Mouse (Mus musculus) kidney, adult 9 months (tissue): ENCODE results near the gene Abat.
A peak's percentile ranks its signal among the peaks of the same experiment; 100 is the strongest.

Experiments used
- DNase-seq: peaks from one replicate; pipeline ENCODE4 v3.0.0; 2022

Abat gene

GRCm38 (mm10) chr16:8576901-8577300 lies 63.7 kb downstream of the Abat start:
- no peak for DNase-seq

GRCm38 (mm10) chr16:8578326-8578725 lies 65.1 kb downstream of the Abat start:
- no peak for DNase-seq

- no peak for DNase-seq
Observed at GRCm38 (mm10) chr16:8579546-8579945, 66.3 kb downstream of the Abat start.

DNA sequence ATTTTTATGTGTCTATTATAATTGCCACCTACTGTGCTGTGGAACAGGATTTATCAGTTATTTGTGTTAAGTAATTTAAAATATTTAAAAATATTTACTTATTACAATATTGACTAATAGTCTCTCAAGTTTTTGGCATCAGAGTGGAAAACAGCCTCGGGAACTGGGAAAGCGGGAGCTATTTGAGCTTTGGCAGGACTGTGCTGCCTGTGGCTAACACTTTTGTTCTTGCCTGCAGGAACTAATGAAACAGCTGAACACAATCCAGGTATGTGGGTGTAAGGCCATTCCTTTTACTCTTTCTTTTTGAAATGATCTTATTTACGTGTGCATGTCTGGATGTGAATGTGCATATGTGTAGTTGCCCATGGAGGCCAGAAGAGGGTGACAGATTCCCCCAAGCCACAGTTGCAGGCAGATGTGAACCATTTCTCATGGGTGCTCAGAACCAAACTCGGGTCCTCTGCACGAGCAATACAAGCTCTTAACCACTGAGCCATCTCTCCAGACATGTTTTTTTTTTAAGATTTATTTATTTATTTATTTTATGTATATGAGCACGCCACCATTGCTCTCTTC lies 68.5 kb downstream of the Abat start:
- DNase-seq: no peak

- no peak for DNase-seq
Observed at GRCm38 (mm10) chr16:8582579-8583295, 69.5 kb downstream of the Abat start.

- DNase-seq: no peak
Observed at GRCm38 (mm10) chr16:8584248-8584647, 71.0 kb downstream of the Abat start.

- DNase-seq: no peak
Observed at GRCm38 (mm10) chr16:8585056-8585455, 71.8 kb downstream of the Abat start.

GRCm38 (mm10) chr16:8595411-8595810 lies 82.2 kb downstream of the Abat start:
- no peak for DNase-seq

- DNase-seq: no peak
Observed at GRCm38 (mm10) chr16:8596336-8596735, 83.1 kb downstream of the Abat start.

GRCm38 (mm10) chr16:8597516-8597915 lies 84.3 kb downstream of the Abat start:
- no peak for DNase-seq

- no peak for DNase-seq
Observed at GRCm38 (mm10) chr16:8603789-8604188, 90.6 kb downstream of the Abat start.

DNA sequence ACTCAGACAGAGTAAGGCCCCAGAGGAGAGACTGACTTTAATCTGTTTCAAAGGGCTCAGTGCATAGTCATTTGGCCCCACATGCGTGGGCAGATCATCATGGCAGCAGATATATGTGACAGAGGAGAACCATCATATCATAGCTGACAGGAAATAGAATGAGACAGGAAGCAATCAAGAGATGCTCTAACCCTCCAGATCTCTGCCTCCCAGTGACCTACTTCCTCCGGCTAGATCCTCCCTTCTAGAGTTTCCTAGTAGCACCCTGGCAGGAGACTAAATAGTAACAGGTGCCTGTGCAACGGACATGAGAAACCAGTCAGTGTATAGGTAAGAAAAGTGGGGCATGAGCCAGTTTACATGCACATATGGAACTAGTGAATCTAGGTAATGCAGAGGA lies 97.2 kb downstream of the Abat start:
- DNase-seq: no peak

DNA sequence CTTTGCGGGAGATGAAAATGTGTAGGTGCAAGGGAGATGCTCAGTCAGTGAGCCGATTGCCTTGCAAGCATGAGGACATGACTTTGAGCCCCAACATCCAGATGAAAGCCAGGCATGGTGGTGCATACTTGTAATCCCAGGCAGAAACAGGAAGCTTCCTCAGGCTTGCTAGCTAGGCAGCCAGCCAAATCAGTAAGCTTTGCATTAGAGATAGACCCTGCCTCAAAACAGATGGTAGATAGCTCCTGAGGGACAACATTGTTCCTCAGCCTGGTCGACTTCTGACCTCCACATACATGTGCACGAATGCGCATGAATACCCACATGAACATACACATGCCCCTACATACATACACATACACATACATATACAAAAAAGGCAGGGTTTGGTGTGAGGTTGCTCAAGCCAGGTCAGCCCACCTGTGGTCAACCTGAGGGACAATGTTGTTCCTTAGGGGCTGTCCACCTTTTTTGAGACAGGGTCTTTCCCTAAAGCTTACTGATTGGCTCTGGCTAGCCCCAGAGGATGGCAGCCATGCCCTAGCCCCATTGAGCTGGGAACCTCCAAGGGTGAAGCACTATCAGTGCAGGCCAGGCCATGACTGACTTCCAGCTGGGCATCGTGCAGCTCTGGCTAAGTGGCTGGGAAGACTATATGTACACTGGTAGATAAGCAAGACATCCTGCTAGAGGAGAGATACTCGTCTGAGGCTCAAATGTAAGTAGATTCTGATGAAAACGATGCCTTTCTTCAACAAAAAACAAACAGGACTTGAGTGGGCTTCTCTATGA lies 99.2 kb downstream of the Abat start:
- DNase-seq: no peak

- DNase-seq: no peak
Observed at GRCm38 (mm10) chr16:8613039-8613438, 99.8 kb downstream of the Abat start.

- no peak for DNase-seq
Observed at GRCm38 (mm10) chr16:8613447-8613846, 100.2 kb downstream of the Abat start.

DNA sequence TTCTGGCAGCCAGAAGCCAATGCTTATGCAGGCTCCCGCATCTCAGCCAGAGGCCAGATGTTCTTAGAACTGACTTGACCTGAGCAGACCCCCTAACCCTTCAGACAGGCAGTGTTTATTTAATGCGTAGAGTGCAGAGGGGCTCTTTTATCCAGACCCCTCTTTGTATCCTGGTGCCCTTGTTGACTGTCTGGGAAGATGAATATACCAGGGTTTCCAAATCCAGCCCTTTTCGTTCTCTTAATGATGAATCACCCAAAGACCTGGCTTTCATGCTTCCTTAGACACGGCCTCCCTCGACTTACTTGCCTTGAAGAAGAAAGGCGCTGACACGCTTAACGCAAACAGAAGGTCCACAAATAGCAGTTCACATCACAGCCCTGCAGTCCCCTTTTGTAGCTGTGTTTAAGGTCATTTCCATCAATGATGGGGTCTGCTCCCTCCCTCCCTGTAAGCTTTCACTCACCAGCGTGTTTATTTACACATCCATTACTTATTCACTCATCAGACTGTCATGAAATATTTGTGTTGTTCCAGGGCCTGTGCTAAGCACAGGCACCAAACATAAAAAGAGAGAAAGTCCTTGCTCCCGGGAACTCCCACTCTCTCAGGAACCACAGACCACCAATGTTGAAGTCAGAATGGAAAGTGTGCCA lies 106.6 kb downstream of the Abat start:
- DNase-seq: no peak

GRCm38 (mm10) chr16:8620315-8621115 lies 107.3 kb downstream of the Abat start:
- no peak for DNase-seq

DNA sequence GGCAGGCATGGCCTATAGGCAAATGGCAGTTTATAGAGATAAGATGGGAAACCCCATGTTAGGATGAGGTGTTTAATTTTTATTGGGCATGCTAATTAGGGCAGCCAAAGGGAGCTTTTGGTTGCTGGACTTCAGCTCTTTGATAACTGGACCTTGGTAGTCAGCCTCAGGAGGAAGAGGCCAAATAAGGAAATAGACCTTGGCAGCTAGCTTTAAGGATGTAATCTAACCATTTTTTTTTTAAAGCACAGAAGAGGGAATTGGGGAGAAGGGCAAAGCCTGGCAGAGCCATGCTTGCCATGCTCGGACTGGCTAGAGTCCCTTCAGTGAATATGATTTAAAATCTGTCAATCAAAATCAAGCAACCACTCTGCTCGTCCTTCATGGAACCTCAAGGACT lies 117.2 kb downstream of the Abat start:
- DNase-seq: no peak

DNA sequence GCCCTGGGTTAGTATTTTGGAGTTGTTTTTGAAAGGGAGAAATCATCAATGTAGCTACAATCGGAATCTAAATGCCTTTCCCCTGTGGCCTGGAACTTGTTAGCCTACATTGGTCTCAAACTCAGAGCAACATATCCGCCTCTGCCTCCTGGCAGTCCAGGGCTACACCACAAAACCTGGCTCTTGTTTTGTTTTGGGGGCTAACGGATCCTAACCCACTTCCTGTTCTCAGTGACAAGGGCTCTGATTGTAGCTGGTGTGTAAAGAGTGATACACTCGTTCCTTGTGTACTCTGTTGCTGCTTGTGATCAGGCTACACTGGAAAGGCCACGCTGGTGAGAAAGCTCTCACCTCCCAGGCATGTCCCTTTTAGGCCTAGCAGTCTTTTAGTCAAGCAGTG lies 118.2 kb downstream of the Abat start:
- no peak for DNase-seq

DNA sequence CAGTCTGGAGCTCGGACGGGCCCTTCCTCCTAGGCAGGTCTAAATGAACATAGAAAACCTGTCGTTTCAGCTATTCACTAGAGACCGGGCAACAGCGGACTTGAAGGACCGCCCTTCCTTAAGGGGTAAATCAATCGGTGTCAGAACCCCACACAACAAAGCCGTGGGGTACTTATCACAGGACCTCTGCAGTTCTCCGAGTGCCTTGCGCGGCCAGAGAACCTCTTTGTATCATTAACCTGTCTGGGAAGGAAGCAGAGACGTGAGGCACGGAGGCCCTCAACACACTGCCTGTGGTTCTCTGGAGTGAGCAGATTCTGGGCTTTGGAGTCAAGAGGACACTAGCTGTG lies 123.6 kb downstream of the Abat start:
- DNase-seq: no peak

- DNase-seq: peak; percentile 94
Observed at GRCm38 (mm10) chr16:8637217-8638051, 124.2 kb downstream of the Abat start, which contains the start of the genes Pmm2 and Tmem186. TSS of gene Pmm2 (plus strand) at chr16:8637674. TSS of gene Tmem186 (minus strand) at chr16:8637712.

DNA sequence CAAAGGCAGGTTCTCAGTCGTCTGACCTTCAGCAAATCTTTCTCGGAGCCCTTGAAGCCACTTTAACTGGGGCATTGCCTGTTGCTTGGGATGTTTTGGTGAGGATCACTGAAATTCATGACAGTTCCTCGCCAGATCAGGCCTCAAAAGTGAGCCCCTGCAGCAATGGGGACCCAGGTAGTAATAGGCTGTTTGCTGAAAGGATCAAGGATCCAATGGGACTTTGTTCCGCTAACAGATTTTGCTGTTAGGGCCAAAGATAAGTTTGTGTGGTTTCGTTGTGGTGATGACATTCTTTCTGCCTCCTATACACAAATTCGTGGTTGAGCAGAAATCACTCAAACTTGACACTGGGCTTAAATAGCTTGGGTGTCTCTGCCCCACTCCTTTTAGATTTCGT lies 124.9 kb downstream of the Abat start:
- DNase-seq: no peak
